Mouse (Mus musculus): ENCODE data around the gene Col24a1. TPM values are rescaled to one million over a fixed set of nuclear protein-coding genes. Genes with fewer than 3 reads are reported as not detected.

The Col24a1 gene
- polyA plus RNA-seq, 1 experiment from 2014 or later: 2.4 TPM

DNA sequence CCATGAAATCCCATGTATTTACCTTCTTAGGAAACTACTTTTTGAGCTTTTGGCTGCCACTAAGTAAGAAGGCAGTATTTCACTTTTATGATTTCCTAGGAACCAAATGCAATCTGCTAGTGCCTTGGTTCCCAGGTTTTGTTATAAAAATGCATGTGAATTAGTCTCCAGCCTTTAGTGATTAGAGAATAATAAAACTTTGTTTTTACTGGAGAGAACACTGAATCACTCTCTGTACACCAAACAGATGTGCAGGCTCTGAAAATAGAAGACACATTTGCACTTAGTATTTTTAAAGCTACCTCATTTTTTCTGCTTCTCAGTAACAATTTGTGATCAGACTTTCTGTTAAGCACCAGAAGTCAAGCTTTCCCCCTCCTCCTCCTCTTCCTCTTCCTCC is 94.2 kb downstream of the Col24a1 start:
- H3K4me3 ChIP-seq (ENCODE audit: low read length): no peak overlapping the region
- H3K27me3 ChIP-seq (replicated peaks; ENCODE audit: control insufficient read depth, insufficient read depth, low read length): no peaks in the 10 kb centered on the region
- H3K4me1 ChIP-seq (ENCODE audit: control insufficient read depth, insufficient read depth, low read length): no peaks in the 10 kb centered on the region
- H3K27ac ChIP-seq (ENCODE audit: low read length): no peak overlapping the region
- peaks cover 3% of the 10 kb centered on the region; the same call in 1 of the 2 replicates for H3K9me3 ChIP-seq (ENCODE audit: control insufficient read depth, low read length)
- H3K36me3 ChIP-seq (ENCODE audit: control insufficient read depth, insufficient read depth, low read length): no peaks in the 10 kb centered on the region
- H3K9ac ChIP-seq (ENCODE audit: low read depth, low read length): no peak overlapping the region
- H3K4me2 ChIP-seq (ENCODE audit: low read depth, low read length): no peak overlapping the region
- ATAC-seq: no peak

DNA sequence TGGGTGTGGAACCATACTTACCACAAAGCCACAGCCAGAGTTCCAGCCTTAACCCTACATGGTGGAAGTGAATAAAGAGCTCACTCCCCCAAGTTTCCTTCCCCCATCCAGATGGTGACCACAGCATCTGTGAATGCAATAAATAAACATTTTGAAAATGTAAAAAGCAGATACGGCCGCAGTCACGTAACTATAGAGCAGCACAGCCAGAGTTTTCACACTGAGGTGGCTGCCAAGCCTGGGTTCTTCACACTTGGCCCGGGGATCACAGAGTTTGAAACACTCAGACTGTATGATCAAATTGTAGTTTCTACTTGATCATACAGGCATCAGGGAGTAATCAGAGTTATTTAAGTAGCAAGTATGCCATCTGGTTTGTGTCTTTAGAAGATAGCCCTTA is 98.4 kb downstream of the Col24a1 start:
- Histone ChIP-seq H3K4me1 (ENCODE audit: control insufficient read depth, insufficient read depth, low read length) (no peaks in the 10 kb centered on the region), H3K4me3 (ENCODE audit: low read length) (no peak overlapping the region), H3K4me2 (ENCODE audit: low read depth, low read length) (no peak overlapping the region), H3K9me3 (ENCODE audit: control insufficient read depth, low read length) (no peaks in the 10 kb centered on the region), H3K36me3 (ENCODE audit: control insufficient read depth, insufficient read depth, low read length) (no peaks in the 10 kb centered on the region), H3K27ac (ENCODE audit: low read length) (no peak overlapping the region), H3K27me3 (replicated peaks; ENCODE audit: control insufficient read depth, insufficient read depth, low read length) (no peaks in the 10 kb centered on the region), H3K9ac (ENCODE audit: low read depth, low read length) (no peak overlapping the region)
- ATAC-seq: no peak
- WGBS: 70% methylated on average over 4 of the region's 4 CpGs

DNA sequence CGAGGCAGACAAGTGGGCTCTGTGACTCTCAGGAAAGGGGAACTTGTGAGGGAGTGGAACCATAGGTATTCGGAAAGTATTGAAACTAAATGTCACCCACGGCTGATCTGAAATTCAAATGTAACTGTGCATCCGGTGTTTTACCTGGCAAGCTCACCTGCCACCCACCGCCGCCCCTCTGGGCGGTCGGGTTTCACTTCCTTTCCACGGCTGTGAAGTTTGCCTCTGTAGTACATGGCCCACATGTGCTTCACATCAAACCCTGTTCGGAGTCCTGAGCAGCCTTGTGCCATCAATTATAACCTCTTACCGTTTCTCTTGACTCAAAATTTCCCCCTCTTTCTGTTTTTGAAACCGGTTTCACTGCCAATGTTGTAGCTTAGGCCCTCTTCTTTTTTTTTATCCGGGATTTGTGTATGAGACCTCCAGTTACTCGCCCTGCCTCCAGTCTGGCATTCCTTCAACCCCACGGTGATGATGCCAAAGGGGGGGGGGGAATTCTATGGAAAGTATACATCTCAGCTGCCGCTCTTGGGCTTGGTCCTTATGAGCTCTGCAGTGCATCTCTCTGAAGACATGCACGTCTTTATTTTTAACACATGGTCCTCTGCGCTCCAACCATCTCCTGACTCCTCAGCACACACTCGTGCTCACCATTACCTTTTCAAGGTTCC is 99.9 kb downstream of the Col24a1 start:
- H3K9me3 ChIP-seq (ENCODE audit: control insufficient read depth, low read length): no peaks in the 10 kb centered on the region
- H3K4me3 ChIP-seq (ENCODE audit: low read length): no peak overlapping the region
- no peak overlapping the region for H3K4me2 ChIP-seq (ENCODE audit: low read depth, low read length)
- no peaks in the 10 kb centered on the region for H3K36me3 ChIP-seq (ENCODE audit: control insufficient read depth, insufficient read depth, low read length)
- H3K4me1 ChIP-seq (ENCODE audit: control insufficient read depth, insufficient read depth, low read length): no peaks in the 10 kb centered on the region
- ATAC-seq: no peak
- H3K9ac ChIP-seq (ENCODE audit: low read depth, low read length): no peak overlapping the region
- H3K27ac ChIP-seq (ENCODE audit: low read length): no peak overlapping the region
- 69% methylated on average over 19 of the region's 19 CpGs for whole genome bisulfite sequencing
- no peaks in the 10 kb centered on the region for H3K27me3 ChIP-seq (replicated peaks; ENCODE audit: control insufficient read depth, insufficient read depth, low read length)

DNA sequence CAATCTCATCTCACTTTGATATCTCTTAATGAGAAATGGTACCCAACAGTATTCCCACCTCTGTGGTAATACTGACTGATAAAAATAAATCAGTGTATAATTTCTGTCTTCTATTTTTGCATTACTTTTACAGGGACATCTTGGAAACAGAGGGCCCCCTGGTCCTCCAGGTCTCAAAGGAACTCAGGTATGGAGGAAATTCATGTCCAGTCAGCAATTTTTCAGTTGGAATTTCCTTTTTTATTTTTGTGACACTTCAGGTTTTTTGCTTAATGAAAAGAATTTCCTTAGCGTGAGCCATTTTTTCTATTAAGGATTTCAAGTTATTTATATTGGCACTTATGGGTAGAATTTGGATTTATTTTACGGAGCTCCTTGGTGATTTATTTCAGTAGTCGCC is 106.9 kb downstream of the Col24a1 start:
- Histone ChIP-seq H3K9ac (ENCODE audit: low read depth, low read length) (no peak overlapping the region), H3K36me3 (ENCODE audit: control insufficient read depth, insufficient read depth, low read length) (no peaks in the 10 kb centered on the region), H3K4me2 (ENCODE audit: low read depth, low read length) (no peak overlapping the region), H3K4me1 (ENCODE audit: control insufficient read depth, insufficient read depth, low read length) (no peaks in the 10 kb centered on the region), H3K9me3 (ENCODE audit: control insufficient read depth, low read length) (no peaks in the 10 kb centered on the region), H3K27ac (ENCODE audit: low read length) (no peak overlapping the region), H3K27me3 (replicated peaks; ENCODE audit: control insufficient read depth, insufficient read depth, low read length) (no peaks in the 10 kb centered on the region), H3K4me3 (ENCODE audit: low read length) (no peak overlapping the region)
- ATAC-seq: no peak
- WGBS: 89% methylated on average over 3 of the region's 3 CpGs

DNA sequence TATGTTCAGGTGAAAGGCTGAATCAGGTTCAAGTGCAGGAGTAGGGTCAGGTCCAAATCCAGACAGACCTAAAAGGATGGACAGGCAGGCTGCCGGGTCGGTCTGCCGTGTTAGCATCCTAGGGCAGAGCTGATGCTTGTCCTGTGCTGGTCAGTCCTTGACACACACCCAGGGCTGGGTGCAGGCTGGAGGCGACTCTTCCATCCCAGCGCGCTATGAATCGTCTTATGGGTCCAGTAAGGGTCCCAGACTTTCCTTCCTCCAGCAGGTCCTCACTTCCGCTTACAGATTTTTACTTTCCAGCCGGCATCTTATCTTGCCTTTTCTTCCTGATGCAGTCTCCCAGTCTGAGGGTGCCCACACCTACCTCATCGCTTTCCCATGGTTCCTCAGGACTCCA is 110.0 kb downstream of the Col24a1 start:
- no peak for ATAC-seq
- WGBS: 88% methylated on average over 10 of the region's 10 CpGs
- H3K4me1 ChIP-seq (ENCODE audit: control insufficient read depth, insufficient read depth, low read length): no peaks in the 10 kb centered on the region
- H3K4me2 ChIP-seq (ENCODE audit: low read depth, low read length): no peak overlapping the region
- H3K9ac ChIP-seq (ENCODE audit: low read depth, low read length): no peak overlapping the region
- H3K9me3 ChIP-seq (ENCODE audit: control insufficient read depth, low read length): no peaks in the 10 kb centered on the region
- no peak overlapping the region for H3K4me3 ChIP-seq (ENCODE audit: low read length)
- no peak overlapping the region for H3K27ac ChIP-seq (ENCODE audit: low read length)
- H3K36me3 ChIP-seq (ENCODE audit: control insufficient read depth, insufficient read depth, low read length): no peaks in the 10 kb centered on the region
- no peaks in the 10 kb centered on the region for H3K27me3 ChIP-seq (replicated peaks; ENCODE audit: control insufficient read depth, insufficient read depth, low read length)

DNA sequence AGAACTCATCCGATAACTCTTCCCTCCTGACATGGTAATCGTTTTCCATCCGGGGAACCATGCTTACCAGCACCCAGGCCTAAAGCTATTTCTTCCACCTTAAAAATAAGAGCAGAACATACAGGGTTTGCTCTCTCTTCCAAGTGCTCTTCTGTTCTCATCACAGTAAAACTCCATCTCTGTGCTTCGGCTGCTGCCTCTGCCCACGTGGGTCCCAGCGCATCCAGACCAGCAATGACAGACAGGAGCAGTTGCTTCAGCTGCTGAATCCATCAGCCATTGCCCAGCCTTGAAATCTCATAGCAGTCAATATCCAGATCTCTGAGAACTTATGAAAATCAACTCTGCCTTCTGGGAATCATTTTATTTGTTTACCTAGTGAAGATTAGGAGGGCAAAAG is 110.7 kb downstream of the Col24a1 start:
- no peak overlapping the region for H3K9ac ChIP-seq (ENCODE audit: low read depth, low read length)
- H3K4me3 ChIP-seq (ENCODE audit: low read length): no peak overlapping the region
- H3K27ac ChIP-seq (ENCODE audit: low read length): no peak overlapping the region
- no peaks in the 10 kb centered on the region for H3K36me3 ChIP-seq (ENCODE audit: control insufficient read depth, insufficient read depth, low read length)
- no peaks in the 10 kb centered on the region for H3K9me3 ChIP-seq (ENCODE audit: control insufficient read depth, low read length)
- no peak overlapping the region for H3K4me2 ChIP-seq (ENCODE audit: low read depth, low read length)
- no peak for ATAC-seq
- no peaks in the 10 kb centered on the region for H3K27me3 ChIP-seq (replicated peaks; ENCODE audit: control insufficient read depth, insufficient read depth, low read length)
- no peaks in the 10 kb centered on the region for H3K4me1 ChIP-seq (ENCODE audit: control insufficient read depth, insufficient read depth, low read length)
- 78% methylated on average over 6 of the region's 6 CpGs for whole genome bisulfite sequencing

DNA sequence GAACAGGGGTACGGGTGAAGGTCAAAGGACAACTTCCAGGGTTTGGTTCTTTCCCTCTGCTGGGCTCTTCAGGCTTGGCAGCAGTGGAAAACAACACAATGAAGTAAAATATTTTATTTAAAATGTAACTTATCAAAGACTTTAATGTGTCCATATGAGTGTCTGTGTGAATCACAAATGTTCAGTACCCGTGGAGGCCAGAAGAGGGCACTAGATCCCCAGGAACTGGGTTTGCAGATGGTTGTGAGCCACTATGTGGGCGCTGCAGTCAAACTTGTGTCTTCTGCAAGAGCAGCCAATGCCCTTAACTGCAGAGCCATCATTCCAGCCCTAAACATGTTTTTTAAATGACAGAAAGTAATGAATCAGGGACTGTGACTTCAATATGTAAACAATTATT is 115.8 kb downstream of the Col24a1 start:
- H3K9me3 ChIP-seq (ENCODE audit: control insufficient read depth, low read length): no peaks in the 10 kb centered on the region
- H3K36me3 ChIP-seq (ENCODE audit: control insufficient read depth, insufficient read depth, low read length): no peaks in the 10 kb centered on the region
- no peak overlapping the region for H3K27ac ChIP-seq (ENCODE audit: low read length)
- WGBS: 69% methylated on average over 3 of the region's 3 CpGs
- H3K4me1 ChIP-seq (ENCODE audit: control insufficient read depth, insufficient read depth, low read length): no peaks in the 10 kb centered on the region
- no peak overlapping the region for H3K4me2 ChIP-seq (ENCODE audit: low read depth, low read length)
- H3K9ac ChIP-seq (ENCODE audit: low read depth, low read length): no peak overlapping the region
- no peak overlapping the region for H3K4me3 ChIP-seq (ENCODE audit: low read length)
- ATAC-seq: no peak
- no peaks in the 10 kb centered on the region for H3K27me3 ChIP-seq (replicated peaks; ENCODE audit: control insufficient read depth, insufficient read depth, low read length)

DNA sequence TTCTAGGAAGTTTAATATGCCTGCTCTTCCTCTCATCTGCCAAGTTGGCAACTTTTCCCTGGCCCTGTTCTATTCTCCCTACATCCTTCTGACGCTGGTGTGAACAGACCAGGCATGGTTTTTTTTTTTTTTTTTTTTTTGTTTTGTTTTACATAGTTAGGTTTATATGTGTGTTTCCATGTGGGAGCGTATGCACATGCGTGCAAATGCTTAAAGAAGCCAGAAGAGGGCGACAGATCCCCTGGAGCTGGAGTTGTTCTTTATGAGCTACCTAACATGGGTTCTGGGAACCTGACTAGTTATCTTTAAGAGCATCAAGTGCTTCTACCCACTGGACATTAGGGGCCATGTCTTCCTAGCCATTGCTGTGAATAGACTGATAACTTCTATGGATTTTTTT is 119.9 kb downstream of the Col24a1 start:
- no peak overlapping the region for H3K4me3 ChIP-seq (ENCODE audit: low read length)
- H3K9me3 ChIP-seq (ENCODE audit: control insufficient read depth, low read length): no peaks in the 10 kb centered on the region
- no peak overlapping the region for H3K4me2 ChIP-seq (ENCODE audit: low read depth, low read length)
- H3K27ac ChIP-seq (ENCODE audit: low read length): no peak overlapping the region
- no peak overlapping the region for H3K9ac ChIP-seq (ENCODE audit: low read depth, low read length)
- H3K36me3 ChIP-seq (ENCODE audit: control insufficient read depth, insufficient read depth, low read length): no peaks in the 10 kb centered on the region
- no peaks in the 10 kb centered on the region for H3K4me1 ChIP-seq (ENCODE audit: control insufficient read depth, insufficient read depth, low read length)
- H3K27me3 ChIP-seq (replicated peaks; ENCODE audit: control insufficient read depth, insufficient read depth, low read length): no peaks in the 10 kb centered on the region
- WGBS: 50% methylated on average over 4 of the region's 4 CpGs
- ATAC-seq: no peak

DNA sequence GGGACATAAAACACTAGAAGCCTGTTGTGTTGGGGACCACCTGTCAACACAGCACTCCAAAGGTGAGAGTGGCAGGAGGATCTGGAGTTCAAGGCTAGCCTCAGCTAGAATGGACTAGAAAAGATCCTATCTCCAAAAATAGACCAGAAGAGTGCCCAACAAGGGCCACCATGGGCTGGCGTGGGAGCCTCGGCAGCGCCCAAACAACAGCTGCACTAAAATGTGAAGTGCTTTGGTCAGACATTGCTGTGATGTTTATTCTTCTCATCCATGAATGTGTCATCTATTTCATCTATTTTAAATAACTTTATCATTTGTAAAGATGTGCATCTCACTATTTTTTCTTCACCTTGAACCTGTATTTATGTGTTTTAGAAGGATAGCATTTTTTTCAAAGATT is 122.1 kb downstream of the Col24a1 start:
- H3K27me3 ChIP-seq (replicated peaks; ENCODE audit: control insufficient read depth, insufficient read depth, low read length): no peaks in the 10 kb centered on the region
- H3K36me3 ChIP-seq (ENCODE audit: control insufficient read depth, insufficient read depth, low read length): no peaks in the 10 kb centered on the region
- H3K4me1 ChIP-seq (ENCODE audit: control insufficient read depth, insufficient read depth, low read length): no peaks in the 10 kb centered on the region
- no peak overlapping the region for H3K4me3 ChIP-seq (ENCODE audit: low read length)
- H3K9ac ChIP-seq (ENCODE audit: low read depth, low read length): no peak overlapping the region
- 88% methylated on average over 3 of the region's 3 CpGs for WGBS
- H3K4me2 ChIP-seq (ENCODE audit: low read depth, low read length): no peak overlapping the region
- ATAC-seq: no peak
- no peaks in the 10 kb centered on the region for H3K9me3 ChIP-seq (ENCODE audit: control insufficient read depth, low read length)
- H3K27ac ChIP-seq (ENCODE audit: low read length): no peak overlapping the region

DNA sequence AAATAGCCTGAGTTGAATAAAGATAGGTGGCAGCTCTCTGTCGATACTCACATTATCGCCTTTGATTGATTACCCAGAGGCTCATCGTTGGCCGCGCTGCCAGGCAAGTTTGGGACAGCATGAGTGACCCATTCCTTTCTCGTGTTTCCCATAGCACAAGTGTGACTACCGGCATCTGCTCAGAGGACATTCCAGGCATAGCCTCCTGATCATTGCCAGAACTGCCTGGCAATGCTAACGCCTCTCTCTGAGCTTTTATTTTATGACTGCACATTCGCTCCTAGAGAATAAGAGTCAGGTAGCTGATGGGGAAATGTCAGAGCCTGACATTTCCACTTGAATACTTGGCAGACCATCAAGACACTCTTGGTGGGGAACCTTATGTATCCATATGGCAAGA is 125.5 kb downstream of the Col24a1 start:
- H3K36me3 ChIP-seq (ENCODE audit: control insufficient read depth, insufficient read depth, low read length): no peaks in the 10 kb centered on the region
- H3K4me1 ChIP-seq (ENCODE audit: control insufficient read depth, insufficient read depth, low read length): peaks cover 4% of the 10 kb centered on the region; the same call in 1 of the 2 replicates
- no peak overlapping the region for H3K27ac ChIP-seq (ENCODE audit: low read length)
- no peak overlapping the region for H3K4me3 ChIP-seq (ENCODE audit: low read length)
- no peaks in the 10 kb centered on the region for H3K27me3 ChIP-seq (replicated peaks; ENCODE audit: control insufficient read depth, insufficient read depth, low read length)
- H3K4me2 ChIP-seq (ENCODE audit: low read depth, low read length): no peak overlapping the region
- H3K9ac ChIP-seq (ENCODE audit: low read depth, low read length): no peak overlapping the region
- WGBS: 65% methylated on average over 9 of the region's 9 CpGs
- ATAC-seq: no peak
- H3K9me3 ChIP-seq (ENCODE audit: control insufficient read depth, low read length): no peaks in the 10 kb centered on the region

Data from intestine, embryonic 16.5 days (tissue).